ENCODE assay signal across 21 mouse cellular contexts in the genomic region with DNA sequence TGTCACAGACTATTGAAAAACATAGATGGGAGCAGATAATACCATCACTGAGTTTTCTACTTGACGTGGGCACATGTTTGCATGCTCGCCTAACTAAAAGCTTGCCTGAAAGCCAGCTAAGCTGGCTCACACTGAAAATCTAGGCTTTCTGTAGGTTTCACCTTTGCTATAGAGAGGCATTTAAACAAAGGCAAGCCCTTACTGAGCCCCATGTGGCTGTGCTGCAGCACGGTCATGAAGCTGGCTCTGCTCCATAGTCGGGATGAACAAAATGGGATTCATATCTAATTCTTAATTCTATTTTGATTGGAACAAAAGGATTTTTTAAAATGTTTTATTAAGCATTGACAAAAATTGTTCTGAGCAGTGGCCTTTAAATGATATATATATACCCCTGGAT.
"Had no signal": no experiment of that assay in that cellular context is flagged by ENCODE, and none has a peak within 500 bp of the region (broad histone marks: within the 10 kb centered on the region; RNA-seq: fewer than 3 reads in every experiment).

No protein-coding gene starts in this region.

- H3K4me3 ChIP-seq: kidney, embryonic 15.5 days; left cerebral cortex, adult 2 months; liver, embryonic 13.5 days; megakaryocyte, embryonic 14.5 days; neural tube, embryonic 12.5 days; neural tube, embryonic 15.5 days had no signal

- H3K9ac ChIP-seq: kidney, embryonic 15.5 days; liver, embryonic 13.5 days; lung, embryonic 14.5 days; neural tube, embryonic 12.5 days; neural tube, embryonic 15.5 days had no signal

- DNase-seq: kidney, postnatal 10 days; kidney, postnatal 36 days; layer of hippocampus, postnatal 36 days; liver, embryonic 13.5 days; lung, embryonic 14.5 days; lung, postnatal 36 days; midbrain, embryonic 14.5 days; right cerebral cortex, adult 18-20 months; right cerebral cortex, postnatal 14 days; right cerebral cortex, postnatal 4 days; thymus, adult 2 months; thymus, postnatal 14 days; thymus, postnatal 4 days had no signal

- H3K4me2 ChIP-seq: kidney, embryonic 15.5 days; liver, embryonic 13.5 days; lung, embryonic 14.5 days; midbrain, embryonic 11.5 days; neural tube, embryonic 12.5 days; neural tube, embryonic 15.5 days had no signal

- H3K4me1 ChIP-seq: kidney, embryonic 15.5 days; liver, embryonic 13.5 days; neural tube, embryonic 12.5 days had no signal

- H3K36me3 ChIP-seq: liver, embryonic 13.5 days; neural tube, embryonic 12.5 days; neural tube, embryonic 15.5 days had no signal

- H3K27me3 ChIP-seq: kidney, embryonic 15.5 days; liver, embryonic 13.5 days; megakaryocyte, embryonic 14.5 days; neural tube, embryonic 12.5 days; neural tube, embryonic 15.5 days had no signal

- H3K9me3 ChIP-seq: kidney, embryonic 15.5 days; liver, embryonic 13.5 days; megakaryocyte, embryonic 14.5 days; neural tube, embryonic 12.5 days; neural tube, embryonic 15.5 days had no signal

- H3K27ac ChIP-seq: kidney, embryonic 15.5 days; left cerebral cortex, adult 2 months; liver, embryonic 13.5 days; neural tube, embryonic 12.5 days; neural tube, embryonic 15.5 days; stomach, postnatal 0 days had no signal

- ATAC-seq: lung, postnatal 0 days had no signal
